Mouse (Mus musculus): Measurements from ENCODE around the gene Zfp334. TPM values are rescaled to one million over a fixed set of nuclear protein-coding genes. Genes with fewer than 3 reads are reported as not detected.
A peak's percentile ranks its signal among the peaks of the same experiment; 100 is the strongest.

Gene Zfp334
- total and polyA plus RNA-seq, 2 experiments from 2014 or later: 3.9 to 14.8 TPM

GRCm38 (mm10) chr2:165415141-165415721, 27.2 kb upstream of the Zfp334 start:
- H3K36me3 ChIP-seq (ENCODE audit: insufficient read depth, low read length): no peaks in the 10 kb centered on the region
- DNase-seq (ENCODE audit: low spot score) (peak; percentile 18), ATAC-seq (no peak)
- H3K27me3 ChIP-seq (ENCODE audit: insufficient read depth, low read length): no peaks in the 10 kb centered on the region
- no peak for TF ChIP-seq CTCF (IDR thresholded peaks at IDR 0.05; ENCODE audit: low read depth)
- H3K27ac ChIP-seq: no peak overlapping the region
- H3K4me2 ChIP-seq (ENCODE audit: low read depth, low read length): no peak overlapping the region
- H3K4me1 ChIP-seq (ENCODE audit: insufficient read depth, low read length): peaks cover 25% of the 10 kb centered on the region
- H3K9ac ChIP-seq (replicated peaks; ENCODE audit: low read length): no peak overlapping the region
- WGBS: 40% methylated on average over 11 of the region's 11 CpGs
- H3K9me3 ChIP-seq (ENCODE audit: low read length): no peaks in the 10 kb centered on the region
- no peak overlapping the region for H3K4me3 ChIP-seq (ENCODE audit: low read length)

DNA sequence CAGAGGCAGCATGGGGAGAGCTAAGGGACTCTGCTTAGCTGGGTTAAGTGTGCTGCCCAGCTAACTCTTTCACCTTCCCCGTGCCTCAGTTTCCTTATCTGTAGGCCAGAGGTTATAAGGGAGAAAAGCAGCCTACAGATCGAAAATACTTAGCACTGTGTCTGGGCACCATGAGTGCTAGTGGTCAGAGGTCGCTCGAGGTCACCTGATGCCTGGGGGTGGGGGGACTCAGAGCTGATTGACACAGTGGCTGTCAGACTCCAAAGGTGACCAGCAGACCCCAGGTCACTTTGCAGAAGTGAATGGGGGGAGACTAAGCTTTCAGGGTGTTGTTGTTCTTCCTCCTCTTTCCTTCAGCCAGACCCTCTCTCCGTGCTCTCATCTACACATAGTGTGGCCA, 26.3 kb upstream of the Zfp334 start:
- peaks cover 17% of the 10 kb centered on the region; the same call in 1 of the 2 replicates for H3K4me1 ChIP-seq (ENCODE audit: insufficient read depth, low read length)
- H3K9ac ChIP-seq (replicated peaks; ENCODE audit: low read length): no peak overlapping the region
- no peaks in the 10 kb centered on the region for H3K27me3 ChIP-seq (ENCODE audit: insufficient read depth, low read length)
- ATAC-seq (no peak), DNase-seq (ENCODE audit: low spot score) (no peak)
- H3K4me3 ChIP-seq (ENCODE audit: low read length): no peak overlapping the region
- no peaks in the 10 kb centered on the region for H3K9me3 ChIP-seq (ENCODE audit: low read length)
- peak overlapping the region; percentile 52; the same call in 1 of the 2 replicates for H3K27ac ChIP-seq
- H3K36me3 ChIP-seq (ENCODE audit: insufficient read depth, low read length): no peaks in the 10 kb centered on the region
- H3K4me2 ChIP-seq (ENCODE audit: low read depth, low read length): no peak overlapping the region
- no peak for TF ChIP-seq CTCF (IDR thresholded peaks at IDR 0.05; ENCODE audit: low read depth)
- WGBS: 79% methylated on average over 5 of the region's 5 CpGs

DNA sequence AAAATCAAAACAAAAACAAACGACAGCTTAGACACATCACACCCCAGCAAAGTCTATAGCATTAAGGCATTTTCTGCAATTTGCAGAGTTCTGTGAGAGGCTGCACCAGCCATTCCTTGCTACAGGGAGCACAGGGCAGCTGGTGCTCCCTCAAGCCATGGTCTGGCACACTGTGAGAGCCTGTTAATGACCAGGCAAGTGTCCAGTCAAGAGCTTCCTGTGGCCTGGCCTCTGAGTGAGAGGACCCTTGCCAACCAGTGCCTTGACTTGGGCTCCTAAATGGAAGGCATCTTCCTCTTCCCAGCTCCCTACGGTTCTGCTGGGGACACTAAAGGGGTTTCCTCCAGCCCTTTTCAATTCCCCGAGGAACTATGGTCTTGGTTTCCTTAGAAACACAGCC, 25.8 kb upstream of the Zfp334 start:
- ATAC-seq (no peak), DNase-seq (ENCODE audit: low spot score) (peak; percentile 30)
- no peak overlapping the region for H3K9ac ChIP-seq (replicated peaks; ENCODE audit: low read length)
- H3K4me3 ChIP-seq (ENCODE audit: low read length): no peak overlapping the region
- H3K27ac ChIP-seq: peak overlapping the region; percentile 52; the same call in 1 of the 2 replicates
- no peak for TF ChIP-seq CTCF (IDR thresholded peaks at IDR 0.05; ENCODE audit: low read depth)
- H3K9me3 ChIP-seq (ENCODE audit: low read length): no peaks in the 10 kb centered on the region
- H3K36me3 ChIP-seq (ENCODE audit: insufficient read depth, low read length): no peaks in the 10 kb centered on the region
- 32% methylated on average over 3 of the region's 3 CpGs for WGBS
- H3K4me2 ChIP-seq (ENCODE audit: low read depth, low read length): no peak overlapping the region
- H3K27me3 ChIP-seq (ENCODE audit: insufficient read depth, low read length): no peaks in the 10 kb centered on the region
- 0 out of 2 replicates have a peak, but pooled peaks cover 14% of the 10 kb centered on the region for H3K4me1 ChIP-seq (ENCODE audit: insufficient read depth, low read length)

DNA sequence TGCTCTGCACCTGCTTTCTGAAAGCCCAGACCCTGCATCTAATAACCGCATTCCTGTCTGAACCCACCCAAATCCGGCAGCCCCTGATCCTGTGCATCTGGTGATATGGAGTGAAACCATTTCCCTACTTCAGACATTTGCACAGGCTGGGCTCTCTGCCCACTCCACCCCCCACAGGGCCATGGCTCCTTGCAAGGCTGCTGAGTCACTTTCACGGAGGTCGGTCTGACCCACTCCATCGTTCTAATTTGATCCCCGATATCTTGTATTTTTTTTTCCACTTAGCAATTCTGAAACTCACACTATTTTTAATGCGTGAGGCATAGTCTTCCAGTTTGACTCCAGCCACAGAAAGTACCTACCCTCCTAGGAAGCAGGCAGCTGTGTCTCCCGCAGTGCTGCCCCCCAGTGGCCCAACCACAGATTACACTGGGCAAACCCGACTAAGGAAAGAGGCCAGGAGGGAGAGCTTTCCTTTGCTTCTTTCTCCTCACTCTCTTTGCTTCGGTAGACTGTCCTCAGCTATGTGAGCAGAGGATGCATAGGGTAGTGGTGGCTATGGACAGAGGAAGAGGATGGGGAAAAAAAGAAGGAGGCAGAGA, 19.7 kb upstream of the Zfp334 start:
- Histone ChIP-seq H3K27ac (no peak overlapping the region), H3K36me3 (ENCODE audit: insufficient read depth, low read length) (no peaks in the 10 kb centered on the region), H3K9ac (replicated peaks; ENCODE audit: low read length) (no peak overlapping the region), H3K27me3 (ENCODE audit: insufficient read depth, low read length) (no peaks in the 10 kb centered on the region), H3K4me1 (ENCODE audit: insufficient read depth, low read length) (no peaks in the 10 kb centered on the region), H3K9me3 (ENCODE audit: low read length) (no peaks in the 10 kb centered on the region), H3K4me3 (ENCODE audit: low read length) (no peak overlapping the region), H3K4me2 (ENCODE audit: low read depth, low read length) (no peak overlapping the region)
- 31% methylated on average over 10 of the region's 10 CpGs for WGBS
- no peak for ATAC-seq
- peak; percentile 70 for TF ChIP-seq CTCF (IDR thresholded peaks at IDR 0.05; ENCODE audit: low read depth)
- DNase-seq (ENCODE audit: low spot score): peak; percentile 37

GRCm38 (mm10) chr2:165405351-165405750, 17.3 kb upstream of the Zfp334 start:
- no peak overlapping the region for H3K27ac ChIP-seq
- H3K9me3 ChIP-seq (ENCODE audit: low read length): no peaks in the 10 kb centered on the region
- no peak overlapping the region for H3K9ac ChIP-seq (replicated peaks; ENCODE audit: low read length)
- H3K4me3 ChIP-seq (ENCODE audit: low read length): no peak overlapping the region
- DNase-seq (ENCODE audit: low spot score): no peak
- no peaks in the 10 kb centered on the region for H3K4me1 ChIP-seq (ENCODE audit: insufficient read depth, low read length)
- ATAC-seq: no peak
- 70% methylated on average over 6 of the region's 6 CpGs for WGBS
- no peaks in the 10 kb centered on the region for H3K27me3 ChIP-seq (ENCODE audit: insufficient read depth, low read length)
- TF ChIP-seq CTCF (IDR thresholded peaks at IDR 0.05; ENCODE audit: low read depth): no peak
- H3K36me3 ChIP-seq (ENCODE audit: insufficient read depth, low read length): no peaks in the 10 kb centered on the region
- H3K4me2 ChIP-seq (ENCODE audit: low read depth, low read length): no peak overlapping the region

DNA sequence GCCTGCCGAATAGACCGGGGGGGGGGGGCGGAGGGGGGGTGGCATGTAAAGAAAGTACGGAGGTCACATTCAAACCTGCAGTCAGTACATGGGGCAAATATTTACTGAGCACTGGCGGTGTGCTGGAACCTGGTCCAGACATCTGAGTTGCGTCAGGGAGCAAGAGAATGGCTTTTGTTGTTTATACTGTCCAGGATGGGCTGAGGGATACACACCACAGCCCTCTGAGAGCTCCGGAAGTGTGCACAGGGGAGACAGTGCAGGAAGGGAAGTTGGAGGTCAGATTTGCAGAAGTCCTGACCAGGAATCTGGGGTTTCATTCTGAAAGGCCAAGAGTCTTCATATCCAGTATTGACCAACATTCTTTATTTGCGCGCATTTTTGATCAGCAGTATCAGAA, 16.9 kb upstream of the Zfp334 start:
- no peaks in the 10 kb centered on the region for H3K27me3 ChIP-seq (ENCODE audit: insufficient read depth, low read length)
- TF ChIP-seq CTCF (IDR thresholded peaks at IDR 0.05; ENCODE audit: low read depth): no peak
- no peak overlapping the region for H3K27ac ChIP-seq
- H3K9ac ChIP-seq (replicated peaks; ENCODE audit: low read length): no peak overlapping the region
- H3K36me3 ChIP-seq (ENCODE audit: insufficient read depth, low read length): no peaks in the 10 kb centered on the region
- WGBS: 72% methylated on average over 9 of the region's 9 CpGs
- H3K4me1 ChIP-seq (ENCODE audit: insufficient read depth, low read length): no peaks in the 10 kb centered on the region
- no peaks in the 10 kb centered on the region for H3K9me3 ChIP-seq (ENCODE audit: low read length)
- DNase-seq (ENCODE audit: low spot score) (no peak), ATAC-seq (no peak)
- no peak overlapping the region for H3K4me2 ChIP-seq (ENCODE audit: low read depth, low read length)
- H3K4me3 ChIP-seq (ENCODE audit: low read length): no peak overlapping the region

- Histone ChIP-seq H3K9me3 (ENCODE audit: low read length) (no peaks in the 10 kb centered on the region), H3K9ac (replicated peaks; ENCODE audit: low read length) (no peak overlapping the region), H3K36me3 (ENCODE audit: insufficient read depth, low read length) (no peaks in the 10 kb centered on the region), H3K4me2 (ENCODE audit: low read depth, low read length) (no peak overlapping the region), H3K4me1 (ENCODE audit: insufficient read depth, low read length) (no peaks in the 10 kb centered on the region), H3K27ac (no peak overlapping the region), H3K27me3 (ENCODE audit: insufficient read depth, low read length) (no peaks in the 10 kb centered on the region), H3K4me3 (ENCODE audit: low read length) (no peak overlapping the region)
- 61% methylated on average over 15 of the region's 15 CpGs for WGBS
- ATAC-seq (peak; percentile 30; the same call in 1 of the 2 replicates), DNase-seq (ENCODE audit: low spot score) (peak; percentile 31)
- TF ChIP-seq CTCF (IDR thresholded peaks at IDR 0.05; ENCODE audit: low read depth): no peak
Measured at GRCm38 (mm10) chr2:165398164-165398785, 10.2 kb upstream of the Zfp334 start.

Data from hindbrain, postnatal 0 days (tissue).